Mouse (Mus musculus) embryonic facial prominence, embryonic 11.5 days (tissue): Measurements from ENCODE around the gene Sfxn3. TPM values are rescaled to one million over a fixed set of nuclear protein-coding genes. Genes with fewer than 3 reads are reported as not detected.

ENCODE experiments used
- ATAC-seq: fragments of 200-750 bp; cut with Nextera tagmentation; replicated peaks from 2 replicates; pipeline ENCODE4 v1.8.0; 2017; ENCODE audit warnings: low read depth; ENCODE audit not compliant: insufficient number of reproducible peaks, low FRiP score, low TSS enrichment
- DNase-seq: peaks from one replicate; pipeline ENCODE4 v3.0.0-alpha.2; 2015; ENCODE audit warnings: low spot score
- H3K27ac ChIP-seq: fragments of 300-500 bp; sonication (generic); replicated peaks from 2 replicates; pipeline ENCODE4 v1.5.1; 2014; ENCODE audit warnings: mild to moderate bottlenecking, low read depth, low read length, control low read depth
- H3K27me3 ChIP-seq: fragments of 300-500 bp; sonication (generic); 2 replicates; pipeline ENCODE4 v1.6.1; 2014; ENCODE audit warnings: mild to moderate bottlenecking, low read length, moderate library complexity, mixed read lengths; ENCODE audit not compliant: control insufficient read depth, insufficient read depth
- H3K36me3 ChIP-seq: fragments of 300-500 bp; sonication (generic); replicated peaks from 2 replicates; pipeline ENCODE4 v1.6.1; 2014; ENCODE audit warnings: low read depth, mild to moderate bottlenecking, low read length, moderate library complexity, mixed read lengths; ENCODE audit not compliant: control insufficient read depth, insufficient read depth
- H3K4me1 ChIP-seq: fragments of 300-500 bp; sonication (generic); 2 replicates; pipeline ENCODE4 v1.6.1; 2014; ENCODE audit warnings: low read length, mixed read lengths; ENCODE audit not compliant: control insufficient read depth, insufficient read depth
- H3K4me2 ChIP-seq: fragments of 300-500 bp; sonication (generic); 2 replicates; pipeline ENCODE4 v1.6.1; 2014; ENCODE audit warnings: low read depth, mild to moderate bottlenecking, control low read depth, low read length, moderate library complexity
- H3K4me3 ChIP-seq: fragments of 300-500 bp; sonication (generic); 2 replicates; pipeline ENCODE4 v1.5.1; 2014; ENCODE audit warnings: low read depth, low read length, control low read depth
- H3K9ac ChIP-seq: fragments of 300-500 bp; sonication (generic); replicated peaks from 2 replicates; pipeline ENCODE4 v1.6.1; 2014; ENCODE audit warnings: mild to moderate bottlenecking, control low read depth, low read length
- H3K9me3 ChIP-seq: fragments of 300-500 bp; sonication (generic); replicated peaks from 2 replicates; pipeline ENCODE4 v1.6.1; 2016; ENCODE audit warnings: mild to moderate bottlenecking, low read length, inconsistent platforms, mixed read lengths; ENCODE audit not compliant: control insufficient read depth
- WGBS: fragments of 180-500 bp; shearing (Covaris S2); extraction: QIAGEN DNeasy Blood & Tissue Kit; methylation state at CpG from one replicate; pipeline ENCODE4 v1.1.7; 2014; 5-methylcytosine and 5-hydroxymethylcytosine counted together
- polyA plus RNA-seq: library from polyadenylated mRNA; unstranded; fragments of >200 nt; fragmentation: Nextera tagmentation; extraction: Ambion mirVana; gene quantifications from 2 replicates; pipeline ENCODE4 v1.2.1, GENCODE M21; 2014

Sfxn3 gene
- polyA plus RNA-seq, 1 experiment from 2014 or later: 14.7 TPM

GRCm38 (mm10) chr19:45044389-45044927, 2.8 kb upstream of the Sfxn3 start:
- no peaks in the 10 kb centered on the region; the same call in 1 of the 2 replicates for H3K36me3 ChIP-seq
- H3K9me3 ChIP-seq: no peaks in the 10 kb centered on the region
- peaks cover 13% of the 10 kb centered on the region for H3K4me1 ChIP-seq
- no peak overlapping the region for H3K27ac ChIP-seq
- no peak overlapping the region for H3K4me3 ChIP-seq
- no peak for ATAC-seq
- WGBS: 68% methylated on average over 11 of the region's 11 CpGs
- no peak overlapping the region for H3K9ac ChIP-seq
- no peak for DNase-seq
- peaks cover 11% of the 10 kb centered on the region for H3K27me3 ChIP-seq
- H3K4me2 ChIP-seq: no peak overlapping the region

- H3K4me1 ChIP-seq: peaks cover 13% of the 10 kb centered on the region
- ATAC-seq (no peak), DNase-seq (no peak)
- H3K4me3 ChIP-seq: no peak overlapping the region
- H3K27ac ChIP-seq: no peak overlapping the region
- H3K27me3 ChIP-seq: peaks cover 11% of the 10 kb centered on the region
- WGBS: 38% methylated on average over 15 of the region's 15 CpGs
- H3K36me3 ChIP-seq: no peaks in the 10 kb centered on the region; the same call in 1 of the 2 replicates
- H3K9ac ChIP-seq: no peak overlapping the region
- no peaks in the 10 kb centered on the region for H3K9me3 ChIP-seq
- no peak overlapping the region for H3K4me2 ChIP-seq
Measured at GRCm38 (mm10) chr19:45045236-45045635, 2.1 kb upstream of the Sfxn3 start.

- Histone ChIP-seq H3K27me3 (peaks cover 11% of the 10 kb centered on the region), H3K9ac (peak within 1 kb of the TSS; percentile 69), H3K36me3 (no peaks in the 10 kb centered on the region; the same call in 1 of the 2 replicates), H3K4me3 (peak within 1 kb of the TSS; percentile 50), H3K4me2 (peak within 1 kb of the TSS; percentile 85), H3K9me3 (no peaks in the 10 kb centered on the region), H3K4me1 (peaks cover 13% of the 10 kb centered on the region), H3K27ac (no peak within 1 kb of the TSS)
- DNase-seq: no peak
- WGBS: 78% methylated on average over 5 of the region's 5 CpGs
- ATAC-seq: no peak
Measured at GRCm38 (mm10) chr19:45045651-45046050, 1.7 kb upstream of the Sfxn3 start, which contains the start of gene Pdzd7. TSS of gene Pdzd7 (minus strand) at chr19:45045717.

- Histone ChIP-seq H3K9ac (peak overlapping the region; percentile 69), H3K27me3 (peaks cover 11% of the 10 kb centered on the region), H3K9me3 (no peaks in the 10 kb centered on the region), H3K4me1 (peaks cover 13% of the 10 kb centered on the region), H3K36me3 (no peaks in the 10 kb centered on the region; the same call in 1 of the 2 replicates), H3K27ac (no peak overlapping the region), H3K4me3 (peak overlapping the region; percentile 50), H3K4me2 (peak overlapping the region; percentile 85)
- DNase-seq (peak; percentile 83), ATAC-seq (peak; percentile 51)
- 3% methylated on average over 34 of the region's 34 CpGs for WGBS
Measured at GRCm38 (mm10) chr19:45046523-45047321, 581 bp upstream of the Sfxn3 start.

GRCm38 (mm10) chr19:45047935-45048643, 786 bp downstream of the Sfxn3 start:
- Histone ChIP-seq H3K4me3 (peak overlapping the region; percentile 50), H3K27ac (peak overlapping the region; percentile 31; the same call in 1 of the 2 replicates), H3K36me3 (no peaks in the 10 kb centered on the region; the same call in 1 of the 2 replicates), H3K27me3 (peaks cover 11% of the 10 kb centered on the region), H3K4me2 (peak overlapping the region; percentile 85), H3K9me3 (no peaks in the 10 kb centered on the region), H3K4me1 (peaks cover 13% of the 10 kb centered on the region), H3K9ac (peak overlapping the region; percentile 69)
- WGBS: 58% methylated on average over 11 of the region's 11 CpGs
- ATAC-seq (peak; percentile 64), DNase-seq (no peak)

- H3K4me3 ChIP-seq: peak overlapping the region; percentile 50; the same call in 1 of the 2 replicates
- ATAC-seq: no peak
- H3K9ac ChIP-seq: no peak overlapping the region
- H3K9me3 ChIP-seq: no peaks in the 10 kb centered on the region
- H3K36me3 ChIP-seq: no peaks in the 10 kb centered on the region; the same call in 1 of the 2 replicates
- peaks cover 11% of the 10 kb centered on the region for H3K27me3 ChIP-seq
- peak overlapping the region; percentile 85 for H3K4me2 ChIP-seq
- H3K27ac ChIP-seq: no peak overlapping the region
- 81% methylated on average over 12 of the region's 12 CpGs for WGBS
- H3K4me1 ChIP-seq: peaks cover 13% of the 10 kb centered on the region
- DNase-seq: no peak
Measured at GRCm38 (mm10) chr19:45048644-45049365, 1.5 kb downstream of the Sfxn3 start.

- WGBS: 78% methylated on average over 9 of the region's 9 CpGs
- H3K4me2 ChIP-seq: no peak overlapping the region
- H3K36me3 ChIP-seq: no peaks in the 10 kb centered on the region; the same call in 1 of the 2 replicates
- peaks cover 11% of the 10 kb centered on the region for H3K27me3 ChIP-seq
- no peak for DNase-seq
- ATAC-seq: no peak
- H3K4me1 ChIP-seq: peaks cover 13% of the 10 kb centered on the region
- no peak overlapping the region for H3K9ac ChIP-seq
- H3K27ac ChIP-seq: no peak overlapping the region
- no peaks in the 10 kb centered on the region for H3K9me3 ChIP-seq
- no peak overlapping the region for H3K4me3 ChIP-seq
Measured at GRCm38 (mm10) chr19:45049523-45049922, 2.2 kb downstream of the Sfxn3 start.
